Mouse (Mus musculus) adipocyte (in vitro differentiated cells): Measurements from ENCODE around the gene Rcc1.

Experiments
- DNase-seq: peaks from one replicate; pipeline ENCODE4 v3.0.0-alpha.2; 2016; ENCODE audit warnings: low spot score

Rcc1 gene

GRCm38 (mm10) chr4:132355403-132355802 lies 2.0 kb upstream of the Rcc1 start:
- DNase-seq: no peak

DNA sequence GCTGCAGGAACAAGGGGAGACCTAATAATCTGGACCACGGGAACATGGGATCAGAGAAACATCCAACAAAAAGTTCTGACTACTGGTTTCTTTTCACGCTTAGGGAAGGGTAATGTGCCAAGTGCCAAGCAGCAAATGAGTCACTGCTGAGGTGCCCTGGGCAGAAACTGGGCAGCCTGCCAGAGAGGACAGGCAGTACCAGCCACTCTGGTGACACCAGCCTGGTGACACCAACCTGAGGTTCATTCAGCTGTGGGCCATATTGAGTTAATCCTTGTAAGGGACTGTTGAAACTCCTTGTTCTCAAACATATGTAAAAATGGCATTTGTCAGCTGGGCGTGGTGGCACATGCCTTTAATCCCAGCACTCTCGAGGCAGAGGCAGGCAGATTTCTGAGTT lies 1.2 kb upstream of the Rcc1 start:
- peak; percentile 69 for DNase-seq

GRCm38 (mm10) chr4:132352739-132353138 lies 666 bp downstream of the Rcc1 start:
- peak; percentile 41 for DNase-seq

- no peak for DNase-seq
These were observed 2.0 kb downstream of the Rcc1 start for GRCm38 (mm10) chr4:132351401-132351800.

DNA sequence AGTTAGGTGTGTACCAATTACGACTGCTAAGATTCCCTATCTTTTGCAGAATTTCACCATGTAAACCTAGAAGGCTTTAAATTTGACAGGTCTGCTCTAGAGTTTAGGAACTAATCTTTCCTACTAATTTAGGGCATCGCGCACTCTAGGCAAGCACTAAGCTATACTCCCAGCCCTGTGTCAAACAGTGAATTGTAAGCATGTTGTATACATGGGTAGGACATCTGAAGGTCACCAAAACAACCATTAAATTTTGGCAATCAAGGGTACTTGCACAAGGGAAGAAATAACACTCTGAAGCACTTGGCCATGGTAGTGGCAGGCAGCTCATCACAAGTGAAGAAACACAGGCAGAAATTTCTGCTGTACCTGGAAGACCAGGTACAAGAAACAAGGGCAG lies 2.6 kb downstream of the Rcc1 start:
- no peak for DNase-seq

GRCm38 (mm10) chr4:132350123-132350740 lies 3.2 kb downstream of the Rcc1 start:
- DNase-seq: no peak

- DNase-seq: no peak
These were observed 3.8 kb downstream of the Rcc1 start for GRCm38 (mm10) chr4:132349495-132350122.

DNA sequence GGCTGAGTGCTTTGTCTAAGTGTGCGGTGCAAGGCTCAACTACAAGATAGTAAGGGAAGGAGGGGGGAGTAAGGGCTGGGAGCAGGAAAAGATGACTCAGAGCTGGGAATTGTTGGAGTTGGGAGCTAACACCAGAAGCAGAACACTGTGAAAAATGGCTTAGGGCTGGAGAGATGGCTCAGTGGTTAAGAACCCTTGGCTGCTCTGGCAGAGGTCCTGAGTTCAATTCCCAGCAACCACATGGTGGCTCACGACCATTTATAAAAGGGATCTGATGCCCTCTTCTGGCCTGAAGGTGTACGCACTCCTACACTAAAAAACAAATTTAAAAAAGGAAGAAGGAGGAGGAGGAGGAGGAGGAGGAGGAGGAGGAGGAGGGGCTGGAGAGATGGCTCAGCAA lies 6.7 kb downstream of the Rcc1 start:
- DNase-seq: no peak

DNA sequence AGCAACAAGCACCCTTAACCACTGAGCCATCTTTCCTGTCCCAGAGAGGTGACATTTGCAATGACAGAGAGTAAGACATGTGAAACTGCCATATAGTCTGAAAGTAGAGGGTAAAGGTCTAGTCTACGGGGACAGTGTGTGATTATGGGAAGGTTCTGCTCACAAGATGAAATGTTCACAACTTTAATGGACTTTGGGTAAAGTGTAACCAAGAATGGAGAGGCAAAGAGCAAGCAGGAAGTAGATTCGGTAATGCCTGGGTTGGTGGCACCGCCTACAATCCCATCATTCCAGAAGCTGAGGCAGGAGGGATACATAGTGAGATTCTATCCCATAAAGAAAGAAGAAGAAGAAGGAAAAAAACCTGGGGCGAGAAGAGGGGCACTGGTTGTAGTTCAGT lies 7.1 kb downstream of the Rcc1 start:
- no peak for DNase-seq

GRCm38 (mm10) chr4:132345843-132346212 lies 7.6 kb downstream of the Rcc1 start:
- DNase-seq: no peak

- DNase-seq: peak; percentile 89
These were observed 8.1 kb downstream of the Rcc1 start for GRCm38 (mm10) chr4:132345135-132345842.

- DNase-seq: no peak
These were observed 8.8 kb downstream of the Rcc1 start for GRCm38 (mm10) chr4:132344403-132345134.

DNA sequence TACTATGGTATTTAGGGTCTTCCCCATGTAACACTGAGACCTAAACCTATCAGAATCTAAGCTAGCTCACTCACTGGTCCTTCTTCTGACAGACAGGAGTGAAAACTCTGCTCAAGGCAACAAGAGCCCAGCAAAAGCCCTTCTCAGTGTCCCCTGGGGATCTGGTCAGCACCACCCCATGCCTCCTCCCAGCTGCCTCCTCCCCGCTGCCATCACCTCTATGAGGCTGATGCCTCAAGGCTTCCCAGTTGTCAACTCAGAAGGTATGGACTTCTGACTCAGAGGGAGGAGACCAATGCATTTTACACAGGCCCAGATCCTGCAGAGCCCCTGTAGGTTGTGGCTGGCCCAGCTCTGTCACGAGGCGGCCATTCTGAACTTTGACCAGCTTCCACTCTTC lies 12.0 kb downstream of the Rcc1 start:
- DNase-seq: no peak

DNA sequence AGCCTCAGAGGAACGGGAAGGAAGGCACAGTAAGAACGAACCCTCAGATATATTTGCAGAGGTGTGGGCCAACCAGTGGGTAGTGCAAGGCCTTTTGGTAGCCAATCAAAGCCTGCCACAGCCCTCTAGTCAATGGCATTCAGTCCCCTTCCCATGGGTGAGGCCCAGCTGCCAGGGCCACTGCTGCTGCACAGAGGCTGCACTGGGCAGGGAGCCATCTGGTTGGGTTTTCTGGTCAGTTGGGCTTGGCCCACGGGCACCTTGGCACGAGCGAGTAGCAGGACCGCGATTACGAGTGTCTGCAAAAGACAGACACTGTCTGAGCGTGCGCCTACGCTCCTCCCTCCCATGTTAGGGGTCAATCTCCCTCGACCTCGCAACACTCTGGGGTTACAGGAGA lies 14.5 kb downstream of the Rcc1 start:
- DNase-seq: no peak

- DNase-seq: no peak
These were observed 20.5 kb downstream of the Rcc1 start for GRCm38 (mm10) chr4:132332880-132333279.

- DNase-seq: no peak
These were observed 21.4 kb downstream of the Rcc1 start for GRCm38 (mm10) chr4:132331960-132332359.

DNA sequence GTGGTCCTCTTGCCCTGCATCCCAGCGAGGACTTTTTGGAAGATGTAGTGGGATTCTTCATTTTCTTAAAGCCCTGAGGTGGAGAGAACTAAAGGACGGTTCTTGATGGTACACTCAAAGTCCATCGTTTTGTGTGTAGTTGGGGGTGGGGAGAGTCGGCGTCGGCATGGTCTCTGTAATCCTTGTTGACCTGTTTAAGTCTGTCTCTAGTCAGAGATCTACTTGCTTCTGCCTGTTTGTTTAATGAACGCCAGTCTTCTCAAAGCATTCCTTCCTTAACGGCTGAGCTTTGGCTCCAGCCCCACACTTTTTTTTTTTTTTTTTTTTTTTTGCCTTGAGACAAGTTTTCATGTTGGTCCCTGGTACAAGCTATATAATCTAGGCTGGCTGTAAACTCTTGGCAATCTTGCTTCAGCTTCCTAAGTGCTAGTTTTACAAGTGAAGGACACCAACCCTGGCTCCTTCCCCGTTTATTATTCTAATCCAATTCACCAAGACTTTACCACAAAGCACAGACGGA lies 23.5 kb downstream of the Rcc1 start:
- DNase-seq: no peak

GRCm38 (mm10) chr4:132329115-132329834 lies 24.1 kb downstream of the Rcc1 start, which contains the start of gene Trnau1ap:
Gene Trnau1ap, minus strand, starts transcription at chr4:132329538.
- DNase-seq: peak; percentile 91

GRCm38 (mm10) chr4:132328391-132328982 lies 24.9 kb downstream of the Rcc1 start:
- no peak for DNase-seq

DNA sequence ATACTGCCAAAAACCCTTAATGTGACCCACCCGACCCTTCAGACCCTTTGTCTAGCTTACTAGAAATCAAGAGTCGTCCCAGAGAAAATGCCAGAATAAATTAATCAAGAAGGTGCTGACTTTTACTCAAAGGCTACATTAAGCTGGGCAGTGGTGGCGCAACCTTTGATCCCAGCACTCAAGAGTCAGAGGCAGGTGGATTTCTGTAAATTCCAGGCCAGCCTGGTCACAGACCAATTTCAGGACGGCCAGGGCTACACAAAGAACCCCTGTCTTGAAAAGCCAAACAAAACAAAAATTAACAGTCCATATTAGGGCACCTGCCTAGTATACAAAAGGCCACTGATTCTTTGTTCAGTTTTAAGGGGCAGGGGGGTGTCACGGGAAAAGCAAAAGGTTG lies 26.9 kb downstream of the Rcc1 start:
- DNase-seq: no peak

DNA sequence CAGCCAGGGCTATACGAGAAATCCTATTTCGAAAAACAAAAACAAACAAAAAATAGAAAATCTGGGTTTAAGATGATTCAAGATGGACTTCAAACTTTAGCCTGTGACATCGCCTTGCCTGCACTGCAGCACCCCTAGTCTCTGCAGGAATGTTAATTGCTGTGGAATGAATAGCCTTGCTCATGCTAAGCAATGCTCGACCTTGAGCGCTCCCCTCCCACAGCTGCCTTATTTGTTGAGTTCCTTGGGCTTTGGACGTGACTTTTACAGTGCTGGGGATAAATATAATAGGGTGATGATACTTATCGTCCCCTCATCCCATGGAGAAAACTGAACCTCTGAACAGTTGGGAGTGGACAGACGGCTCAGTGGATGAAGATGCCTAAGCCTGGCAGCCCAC lies 37.7 kb downstream of the Rcc1 start:
- DNase-seq: no peak
